Mouse (Mus musculus) lung, embryonic 14.5 days (tissue): ENCODE data around the gene Gria4. TPM values are rescaled to one million over a fixed set of nuclear protein-coding genes. Genes with fewer than 3 reads are reported as not detected.

ENCODE experiments used
- ATAC-seq: fragments of 200-750 bp; cut with Nextera tagmentation; 2 replicates; pipeline ENCODE4 v1.8.0; 2017; ENCODE audit warnings: mild to moderate bottlenecking, moderate TSS enrichment, moderate library complexity; ENCODE audit not compliant: insufficient read depth
- DNase-seq: peaks from one replicate; pipeline ENCODE4 v3.0.0-alpha.2; 2015
- H3K27ac ChIP-seq: fragments of 300-500 bp; sonication (generic); 2 replicates; pipeline ENCODE4 v1.5.1; 2014; ENCODE audit warnings: low read depth, mild to moderate bottlenecking, moderate library complexity
- H3K27me3 ChIP-seq: fragments of 300-500 bp; sonication (generic); 2 replicates; pipeline ENCODE4 v1.6.1; 2014; ENCODE audit warnings: low read length, control low read depth; ENCODE audit not compliant: insufficient read depth
- H3K36me3 ChIP-seq: fragments of 300-500 bp; sonication (generic); 2 replicates; pipeline ENCODE4 v1.6.1; 2014; ENCODE audit warnings: control low read depth; ENCODE audit not compliant: insufficient read depth
- H3K4me1 ChIP-seq: fragments of 300-500 bp; sonication (generic); 2 replicates; pipeline ENCODE4 v1.6.1; 2014; ENCODE audit warnings: antibody characterized with exemption, control low read depth; ENCODE audit not compliant: insufficient read depth
- H3K4me2 ChIP-seq: fragments of 300-500 bp; sonication (generic); 2 replicates; pipeline ENCODE4 v1.6.1; 2014; ENCODE audit warnings: mild to moderate bottlenecking
- H3K4me3 ChIP-seq: fragments of 300-500 bp; sonication (generic); 2 replicates; pipeline ENCODE4 v1.5.1; 2014; ENCODE audit warnings: low read depth, low read length
- H3K9ac ChIP-seq: fragments of 300-500 bp; sonication (generic); 2 replicates; pipeline ENCODE4 v1.6.1; 2014
- H3K9me3 ChIP-seq: fragments of 300-500 bp; sonication (generic); 2 replicates; pipeline ENCODE4 v1.6.1; 2016; ENCODE audit warnings: low read depth, low read length, control low read depth
- CTCF ChIP-seq: IDR thresholded peaks from 2 replicates; pipeline ENCODE4 v1.5.1; 2016; ENCODE audit warnings: antibody characterized with exemption, low read depth
- WGBS: fragments of 180-500 bp; shearing (Covaris S2); extraction: QIAGEN DNeasy Blood & Tissue Kit; methylation state at CpG from one replicate; pipeline ENCODE4 v1.1.7; 2014; 5-methylcytosine and 5-hydroxymethylcytosine counted together
- microRNA-seq: library from miRNA; unstranded; fragments of <30 nt; microRNA quantifications from one replicate; pipeline ENCODE4, GENCODE M21; 2016; ENCODE audit warnings: borderline number of aligned reads
- polyA plus RNA-seq: library from polyadenylated mRNA; unstranded; fragments of >200 nt; fragmentation: Nextera tagmentation; extraction: Ambion mirVana; gene quantifications from 2 replicates; pipeline ENCODE4 v1.2.1, GENCODE M21; 2014

Gria4 gene
- polyA plus RNA-seq, 1 experiment from 2014 or later, result 0.89 TPM

DNA sequence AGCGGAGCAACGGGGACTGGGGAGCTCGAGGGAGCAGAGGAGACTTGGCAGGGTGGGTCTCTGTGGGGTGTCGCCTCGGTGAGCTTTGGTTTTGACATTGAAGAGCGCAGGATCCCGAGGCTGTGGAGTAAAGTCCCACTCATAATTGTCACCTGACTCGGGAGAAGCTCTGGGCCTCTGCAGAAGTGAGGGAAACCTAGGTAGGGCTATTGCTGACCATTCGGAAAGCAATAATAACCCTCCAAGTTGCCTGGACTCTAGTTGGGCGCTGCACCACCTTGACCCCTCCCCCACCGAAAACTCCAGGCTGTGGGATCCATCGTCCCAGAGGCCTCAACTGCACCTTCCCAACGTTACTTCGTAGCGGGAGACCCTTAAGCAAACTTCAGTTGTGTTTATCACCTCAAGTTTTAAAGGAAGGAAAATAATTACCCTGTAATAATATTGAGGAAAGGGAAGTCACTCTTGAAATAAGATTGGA lies 419.4 kb downstream of the Gria4 start:
- ATAC-seq (no peak), DNase-seq (peak; percentile 48)
- Histone ChIP-seq H3K36me3 (0 out of 2 replicates have a peak, but pooled peaks cover 6% of the 10 kb centered on the region), H3K4me1 (no peaks in the 10 kb centered on the region), H3K4me3 (peak overlapping the region; percentile 73), H3K9me3 (no peaks in the 10 kb centered on the region), H3K9ac (peak overlapping the region; percentile 68), H3K27me3 (no peaks in the 10 kb centered on the region), H3K4me2 (peak overlapping the region; percentile 72), H3K27ac (peak overlapping the region; percentile 63)
- TF ChIP-seq CTCF, result no peak
- WGBS, result under 1% methylated on average over 15 of the region's 15 CpGs

DNA sequence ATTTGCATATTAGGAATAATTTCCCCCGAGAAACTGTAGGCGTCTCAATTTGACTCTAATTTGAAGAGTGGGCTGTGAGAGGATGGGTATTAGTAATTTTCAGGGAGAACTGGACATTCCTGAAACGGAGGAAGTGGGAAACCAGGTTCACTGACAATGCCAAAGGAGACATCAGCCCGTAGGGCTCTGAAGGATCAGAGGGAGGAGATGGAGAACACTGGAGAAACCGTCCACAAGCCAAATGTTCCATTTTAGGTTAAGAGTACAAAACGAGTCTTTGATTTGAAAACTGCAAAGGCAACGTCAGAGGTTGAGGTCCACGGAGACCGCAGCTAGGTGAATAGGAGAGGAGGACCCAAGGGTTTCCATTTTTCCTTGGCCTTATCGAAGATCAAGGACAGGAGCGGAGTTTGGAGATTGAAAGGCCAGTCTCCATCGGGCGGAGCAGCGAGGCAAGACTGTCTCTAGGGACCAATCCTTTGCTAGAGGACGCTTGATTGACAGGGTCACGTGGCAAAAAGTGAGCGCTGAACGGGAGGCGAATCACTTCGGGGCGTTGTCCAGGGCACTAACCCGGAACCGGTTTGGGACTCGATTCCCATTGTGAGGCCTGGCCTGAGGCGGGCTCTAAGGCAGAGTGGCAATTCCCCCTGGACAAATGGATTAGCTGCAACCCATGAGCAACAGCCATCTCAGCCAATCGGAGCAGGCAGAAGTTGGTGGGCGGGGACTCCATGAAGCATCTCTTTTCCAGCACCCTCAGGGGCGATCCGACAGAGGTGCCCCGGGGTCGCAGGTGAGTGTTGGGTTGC lies 420.0 kb downstream of the Gria4 start, which contains the start of gene Msantd4:
TSS of gene Msantd4 (plus strand) at position 735 of the 812 bp plus-strand sequence.
- peak; percentile 100 for ATAC-seq
- no peak for TF ChIP-seq CTCF

More for the DNA sequence above, 420.0 kb downstream of the Gria4 start, which contains the start of gene Msantd4:
- Histone ChIP-seq H3K4me3 (peak within 1 kb of the TSS; percentile 73), H3K4me2 (peak within 1 kb of the TSS; percentile 72), H3K27ac (peak within 1 kb of the TSS; percentile 63), H3K4me1 (no peaks in the 10 kb centered on the region), H3K36me3 (0 out of 2 replicates have a peak, but pooled peaks cover 4% of the 10 kb centered on the region), H3K27me3 (no peaks in the 10 kb centered on the region), H3K9me3 (no peaks in the 10 kb centered on the region), H3K9ac (peak within 1 kb of the TSS; percentile 68)
- WGBS, result 3% methylated on average over 31 of the region's 31 CpGs
- DNase-seq, result peak; percentile 99

Small RNA genes lying within 50 kb of the gene (microRNA-seq; reads per million reads assigned to microRNA genes)
- gene Gm23811, result not detected
- not detected for gene Gm23992
